Mouse (Mus musculus) neural tube, embryonic 12.5 days (tissue): ENCODE results near the gene Npm3. TPM values are rescaled to one million over a fixed set of nuclear protein-coding genes. Genes with fewer than 3 reads are reported as not detected.

Experiments
- ATAC-seq: fragments of 200-750 bp; cut with Nextera tagmentation; 2 replicates; pipeline ENCODE4 v1.8.0; 2017; ENCODE audit warnings: low read depth, mild to moderate bottlenecking, moderate TSS enrichment, moderate library complexity; ENCODE audit not compliant: low FRiP score
- H3K27ac ChIP-seq: fragments of 300-500 bp; sonication (generic); 2 replicates; pipeline ENCODE4 v1.5.1; 2016
- H3K27me3 ChIP-seq: fragments of 300-500 bp; sonication (generic); replicated peaks from 2 replicates; pipeline ENCODE4 v1.6.1; 2016; ENCODE audit warnings: mild to moderate bottlenecking
- H3K36me3 ChIP-seq: fragments of 300-500 bp; sonication (generic); 2 replicates; pipeline ENCODE4 v1.6.1; 2016; ENCODE audit warnings: mild to moderate bottlenecking
- H3K4me1 ChIP-seq: fragments of 300-500 bp; sonication (generic); 2 replicates; pipeline ENCODE4 v1.6.1; 2016
- H3K4me2 ChIP-seq: fragments of 300-500 bp; sonication (generic); replicated peaks from 2 replicates; pipeline ENCODE4 v1.6.1; 2016; ENCODE audit warnings: mild to moderate bottlenecking
- H3K4me3 ChIP-seq: fragments of 300-500 bp; sonication (generic); 2 replicates; pipeline ENCODE4 v1.5.1; 2016
- H3K9ac ChIP-seq: fragments of 300-500 bp; sonication (generic); 2 replicates; pipeline ENCODE4 v1.6.1; 2016; ENCODE audit warnings: mild to moderate bottlenecking
- H3K9me3 ChIP-seq: fragments of 300-500 bp; sonication (generic); 2 replicates; pipeline ENCODE4 v1.6.1; 2016; ENCODE audit warnings: mild to moderate bottlenecking
- WGBS: fragments of 180-500 bp; shearing (Covaris S2); methylation state at CpG from one replicate; pipeline ENCODE4 v1.1.7; 2016; 5-methylcytosine and 5-hydroxymethylcytosine counted together
- polyA plus RNA-seq: library from polyadenylated mRNA; unstranded; fragments of >200 nt; fragmentation: Nextera tagmentation; extraction: Ambion mirVana; gene quantifications from 2 replicates; pipeline ENCODE4 v1.2.1, GENCODE M21; 2016

Npm3 gene
- polyA plus RNA-seq, 1 experiment from 2014 or later, result 5.9 TPM

- H3K4me3 ChIP-seq, result no peak overlapping the region
- ATAC-seq, result no peak
- H3K4me1 ChIP-seq, result peaks cover 5% of the 10 kb centered on the region
- no peak overlapping the region for H3K9ac ChIP-seq
- H3K27ac ChIP-seq, result no peak overlapping the region
- no peaks in the 10 kb centered on the region for H3K9me3 ChIP-seq
- no peak overlapping the region for H3K4me2 ChIP-seq
- 29% methylated on average over 14 of the region's 14 CpGs for WGBS
- H3K36me3 ChIP-seq, result no peaks in the 10 kb centered on the region
- H3K27me3 ChIP-seq, result peaks cover 55% of the 10 kb centered on the region
Measured at GRCm38 (mm10) chr19:45725677-45726277, 23.6 kb downstream of the Npm3 start.

GRCm38 (mm10) chr19:45722188-45722587 lies 27.2 kb downstream of the Npm3 start:
- Histone ChIP-seq H3K9ac (no peak overlapping the region), H3K36me3 (no peaks in the 10 kb centered on the region), H3K27ac (no peak overlapping the region), H3K4me1 (peaks cover 12% of the 10 kb centered on the region), H3K4me2 (no peak overlapping the region), H3K4me3 (no peak overlapping the region), H3K9me3 (no peaks in the 10 kb centered on the region), H3K27me3 (peaks cover 40% of the 10 kb centered on the region)
- WGBS, result 72% methylated on average over 5 of the region's 5 CpGs
- ATAC-seq, result no peak

- peaks cover 13% of the 10 kb centered on the region; the same call in 1 of the 2 replicates for H3K4me1 ChIP-seq
- H3K36me3 ChIP-seq, result no peaks in the 10 kb centered on the region
- H3K4me3 ChIP-seq, result no peak overlapping the region
- H3K4me2 ChIP-seq, result peak overlapping the region; percentile 52
- H3K27ac ChIP-seq, result no peak overlapping the region
- H3K27me3 ChIP-seq, result peaks cover 34% of the 10 kb centered on the region
- ATAC-seq, result no peak
- WGBS, result 66% methylated on average over 3 of the region's 3 CpGs
- no peaks in the 10 kb centered on the region for H3K9me3 ChIP-seq
- 0 out of 2 replicates have a peak overlapping the region, but pooled peaks have one; percentile 44 for H3K9ac ChIP-seq
Measured at GRCm38 (mm10) chr19:45718286-45718685, 31.1 kb downstream of the Npm3 start.

- H3K27ac ChIP-seq, result peak overlapping the region; percentile 57; the same call in 1 of the 2 replicates
- H3K4me2 ChIP-seq, result peak overlapping the region; percentile 52
- peak overlapping the region; percentile 44; the same call in 1 of the 2 replicates for H3K9ac ChIP-seq
- peaks cover 34% of the 10 kb centered on the region for H3K27me3 ChIP-seq
- peak overlapping the region; percentile 14; the same call in 1 of the 2 replicates for H3K4me3 ChIP-seq
- no peaks in the 10 kb centered on the region for H3K9me3 ChIP-seq
- peak; percentile 68 for ATAC-seq
- 3% methylated on average over 16 of the region's 16 CpGs for WGBS
- no peaks in the 10 kb centered on the region for H3K36me3 ChIP-seq
- peaks cover 13% of the 10 kb centered on the region; the same call in 1 of the 2 replicates for H3K4me1 ChIP-seq
Measured at GRCm38 (mm10) chr19:45717493-45718220, 31.7 kb downstream of the Npm3 start.

- no peaks in the 10 kb centered on the region for H3K9me3 ChIP-seq
- 69% methylated on average over 3 of the region's 3 CpGs for WGBS
- H3K4me2 ChIP-seq, result no peak overlapping the region
- H3K4me1 ChIP-seq, result no peaks in the 10 kb centered on the region
- no peak overlapping the region for H3K9ac ChIP-seq
- no peak for ATAC-seq
- H3K36me3 ChIP-seq, result no peaks in the 10 kb centered on the region
- no peak overlapping the region for H3K4me3 ChIP-seq
- no peak overlapping the region for H3K27ac ChIP-seq
- H3K27me3 ChIP-seq, result no peaks in the 10 kb centered on the region
Measured at GRCm38 (mm10) chr19:45708704-45709103, 40.7 kb downstream of the Npm3 start.

Other genes starting within 250 kb of the Npm3 start
- gene Poll, start 189.1 kb downstream of the Npm3 start, polyA plus RNA-seq, result 15.3 and 16.3 TPM in 2 replicates
- 52.7 and 54.5 TPM in 2 replicates for gene Gm17018, start 189.0 kb downstream of the Npm3 start, polyA plus RNA-seq
- gene Fbxw4, start 89.3 kb downstream of the Npm3 start, polyA plus RNA-seq, result 5.4 and 5.9 TPM in 2 replicates
- gene Fgf8, start 6.7 kb downstream of the Npm3 start, polyA plus RNA-seq, result not detected in 2 replicates
- gene Mgea5, start 34.2 kb upstream of the Npm3 start, polyA plus RNA-seq, result 102 and 109 TPM in 2 replicates
- 4.5 and 4.8 TPM in 2 replicates for gene Kcnip2, start 66.5 kb upstream of the Npm3 start, polyA plus RNA-seq
- gene Armh3, start 248.9 kb upstream of the Npm3 start, polyA plus RNA-seq, result 21.2 and 23.0 TPM in 2 replicates